Mouse (Mus musculus) lung, embryonic 14.5 days (tissue): ENCODE data around the gene Cavin2. TPM values are rescaled to one million over a fixed set of nuclear protein-coding genes. Genes with fewer than 3 reads are reported as not detected.

Experiments used
- ATAC-seq: fragments of 200-750 bp; cut with Nextera tagmentation; 2 replicates; pipeline ENCODE4 v1.8.0; 2017; ENCODE audit warnings: mild to moderate bottlenecking, moderate TSS enrichment, moderate library complexity; ENCODE audit not compliant: insufficient read depth
- DNase-seq: peaks from one replicate; pipeline ENCODE4 v3.0.0-alpha.2; 2015
- H3K27ac ChIP-seq: fragments of 300-500 bp; sonication (generic); 2 replicates; pipeline ENCODE4 v1.5.1; 2014; ENCODE audit warnings: low read depth, mild to moderate bottlenecking, moderate library complexity
- H3K27me3 ChIP-seq: fragments of 300-500 bp; sonication (generic); 2 replicates; pipeline ENCODE4 v1.6.1; 2014; ENCODE audit warnings: low read length, control low read depth; ENCODE audit not compliant: insufficient read depth
- H3K36me3 ChIP-seq: fragments of 300-500 bp; sonication (generic); 2 replicates; pipeline ENCODE4 v1.6.1; 2014; ENCODE audit warnings: control low read depth; ENCODE audit not compliant: insufficient read depth
- H3K4me1 ChIP-seq: fragments of 300-500 bp; sonication (generic); 2 replicates; pipeline ENCODE4 v1.6.1; 2014; ENCODE audit warnings: antibody characterized with exemption, control low read depth; ENCODE audit not compliant: insufficient read depth
- H3K4me2 ChIP-seq: fragments of 300-500 bp; sonication (generic); 2 replicates; pipeline ENCODE4 v1.6.1; 2014; ENCODE audit warnings: mild to moderate bottlenecking
- H3K4me3 ChIP-seq: fragments of 300-500 bp; sonication (generic); 2 replicates; pipeline ENCODE4 v1.5.1; 2014; ENCODE audit warnings: low read depth, low read length
- H3K9ac ChIP-seq: fragments of 300-500 bp; sonication (generic); 2 replicates; pipeline ENCODE4 v1.6.1; 2014
- H3K9me3 ChIP-seq: fragments of 300-500 bp; sonication (generic); 2 replicates; pipeline ENCODE4 v1.6.1; 2016; ENCODE audit warnings: low read depth, low read length, control low read depth
- CTCF ChIP-seq: IDR thresholded peaks from 2 replicates; pipeline ENCODE4 v1.5.1; 2016; ENCODE audit warnings: antibody characterized with exemption, low read depth
- WGBS: fragments of 180-500 bp; shearing (Covaris S2); extraction: QIAGEN DNeasy Blood & Tissue Kit; methylation state at CpG from one replicate; pipeline ENCODE4 v1.1.7; 2014; 5-methylcytosine and 5-hydroxymethylcytosine counted together
- polyA plus RNA-seq: library from polyadenylated mRNA; unstranded; fragments of >200 nt; fragmentation: Nextera tagmentation; extraction: Ambion mirVana; gene quantifications from 2 replicates; pipeline ENCODE4 v1.2.1, GENCODE M21; 2014

Gene Cavin2
- polyA plus RNA-seq, 1 experiment from 2014 or later = 116 TPM

DNA sequence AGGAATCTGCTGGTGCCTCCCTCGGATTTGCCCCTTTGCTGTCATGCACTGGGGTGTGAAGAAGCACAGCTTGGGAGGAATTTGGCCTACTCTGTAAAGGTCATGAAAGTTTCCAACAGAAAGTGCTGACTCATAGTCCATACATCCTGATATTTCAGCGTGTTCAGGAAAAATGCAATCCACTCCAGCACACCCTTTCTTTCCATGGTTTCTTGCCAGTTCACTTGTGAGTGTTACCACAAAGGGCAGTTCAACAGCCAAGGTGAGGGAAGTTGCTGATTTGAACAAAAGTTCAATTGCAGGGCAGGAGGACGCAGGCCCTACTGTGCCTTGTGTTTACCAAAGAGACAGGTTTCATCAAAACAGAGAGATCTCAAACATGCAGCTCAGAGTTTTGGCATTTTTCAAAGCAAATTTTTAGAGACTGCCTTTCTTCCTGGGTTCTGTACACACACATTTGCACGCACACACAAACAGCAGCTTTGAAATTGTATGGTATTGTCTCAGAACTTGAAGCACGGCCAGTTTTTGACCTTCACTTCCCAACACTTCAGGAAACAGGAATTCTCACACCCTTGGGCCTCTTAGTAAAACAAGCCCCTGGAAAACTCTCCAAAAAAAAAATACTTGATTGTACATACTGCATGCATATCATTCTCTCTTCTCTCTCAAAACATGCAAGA lies 23.7 kb upstream of the Cavin2 start:
- 11% methylated on average over 5 of the region's 5 CpGs for WGBS
- H3K9me3 ChIP-seq = no peaks in the 10 kb centered on the region
- H3K4me3 ChIP-seq = no peak overlapping the region
- H3K4me1 ChIP-seq = peaks cover 41% of the 10 kb centered on the region
- H3K27me3 ChIP-seq = no peaks in the 10 kb centered on the region
- DNase-seq (peak; percentile 83), ATAC-seq (peak; percentile 28)
- H3K9ac ChIP-seq = no peak overlapping the region
- TF ChIP-seq CTCF = no peak
- H3K4me2 ChIP-seq = no peak overlapping the region
- no peaks in the 10 kb centered on the region for H3K36me3 ChIP-seq
- peak overlapping the region; percentile 68 for H3K27ac ChIP-seq

- H3K4me2 ChIP-seq = no peak overlapping the region
- TF ChIP-seq CTCF = no peak
- peak; percentile 57 for DNase-seq
- no peaks in the 10 kb centered on the region for H3K36me3 ChIP-seq
- WGBS = 13% methylated on average over 2 of the region's 2 CpGs
- ATAC-seq = peak; percentile 60
- H3K9ac ChIP-seq = no peak overlapping the region
- H3K4me1 ChIP-seq = peaks cover 41% of the 10 kb centered on the region
- no peaks in the 10 kb centered on the region for H3K9me3 ChIP-seq
- no peaks in the 10 kb centered on the region for H3K27me3 ChIP-seq
- peak overlapping the region; percentile 68 for H3K27ac ChIP-seq
- H3K4me3 ChIP-seq = no peak overlapping the region
Observed at GRCm38 (mm10) chr1:51265926-51266325, 23.0 kb upstream of the Cavin2 start.

GRCm38 (mm10) chr1:51267125-51267524 lies 21.8 kb upstream of the Cavin2 start:
- H3K27me3 ChIP-seq = no peaks in the 10 kb centered on the region
- no peak overlapping the region for H3K9ac ChIP-seq
- no peaks in the 10 kb centered on the region for H3K9me3 ChIP-seq
- no peak for TF ChIP-seq CTCF
- H3K4me3 ChIP-seq = no peak overlapping the region
- no peaks in the 10 kb centered on the region for H3K36me3 ChIP-seq
- H3K4me1 ChIP-seq = peaks cover 41% of the 10 kb centered on the region
- peak overlapping the region; percentile 16; the same call in 1 of the 2 replicates for H3K4me2 ChIP-seq
- DNase-seq = peak; percentile 66
- WGBS = 17% methylated on average over 5 of the region's 5 CpGs
- peak; percentile 14; the same call in 1 of the 2 replicates for ATAC-seq
- peak overlapping the region; percentile 68 for H3K27ac ChIP-seq

- Histone ChIP-seq H3K36me3 (no peaks in the 10 kb centered on the region), H3K27me3 (no peaks in the 10 kb centered on the region), H3K4me1 (peaks cover 43% of the 10 kb centered on the region), H3K9ac (no peak overlapping the region), H3K4me3 (no peak overlapping the region), H3K9me3 (no peaks in the 10 kb centered on the region), H3K4me2 (no peak overlapping the region), H3K27ac (peak overlapping the region; percentile 68)
- TF ChIP-seq CTCF = no peak
- 42% methylated on average over 2 of the region's 2 CpGs for WGBS
- DNase-seq (peak; percentile 19), ATAC-seq (no peak)
Observed at GRCm38 (mm10) chr1:51268225-51268624, 20.7 kb upstream of the Cavin2 start.

GRCm38 (mm10) chr1:51270196-51270935 lies 18.6 kb upstream of the Cavin2 start:
- Histone ChIP-seq H3K9me3 (no peaks in the 10 kb centered on the region), H3K9ac (no peak overlapping the region), H3K27me3 (no peaks in the 10 kb centered on the region), H3K27ac (peak overlapping the region; percentile 1; the same call in 1 of the 2 replicates), H3K4me3 (no peak overlapping the region), H3K36me3 (no peaks in the 10 kb centered on the region), H3K4me2 (no peak overlapping the region), H3K4me1 (peaks cover 36% of the 10 kb centered on the region)
- TF ChIP-seq CTCF = no peak
- DNase-seq (no peak), ATAC-seq (no peak)
- 44% methylated on average over 5 of the region's 5 CpGs for WGBS

DNA sequence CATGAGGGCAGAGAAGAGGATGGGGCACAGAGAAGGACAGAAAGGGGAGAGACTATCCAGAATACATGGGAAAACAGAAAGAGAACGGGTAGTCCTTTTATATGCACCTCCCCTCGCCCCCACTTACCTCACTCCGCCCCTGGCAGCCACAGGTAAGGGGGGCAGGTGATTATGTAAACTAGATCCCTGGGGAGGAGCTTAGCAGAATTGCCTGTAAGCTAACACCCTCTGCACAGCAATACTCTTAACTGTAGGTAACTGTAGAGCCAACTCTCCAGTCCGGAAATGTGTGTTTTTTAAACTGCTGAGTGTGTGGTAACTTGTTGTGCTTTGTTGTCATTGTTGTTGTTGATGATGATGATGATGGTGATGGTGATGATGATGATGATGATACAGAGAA lies 17.1 kb upstream of the Cavin2 start:
- Histone ChIP-seq H3K9me3 (no peaks in the 10 kb centered on the region), H3K4me3 (no peak overlapping the region), H3K4me2 (no peak overlapping the region), H3K27me3 (no peaks in the 10 kb centered on the region), H3K9ac (no peak overlapping the region), H3K27ac (no peak overlapping the region), H3K36me3 (no peaks in the 10 kb centered on the region), H3K4me1 (peaks cover 23% of the 10 kb centered on the region; the same call in 1 of the 2 replicates)
- DNase-seq (no peak), ATAC-seq (no peak)
- WGBS = 51% methylated on average over 4 of the region's 4 CpGs
- no peak for TF ChIP-seq CTCF

- DNase-seq (peak; percentile 60), ATAC-seq (no peak)
- TF ChIP-seq CTCF = no peak
- no peaks in the 10 kb centered on the region for H3K9me3 ChIP-seq
- H3K4me2 ChIP-seq = no peak overlapping the region
- H3K36me3 ChIP-seq = no peaks in the 10 kb centered on the region
- no peak overlapping the region for H3K9ac ChIP-seq
- no peak overlapping the region for H3K4me3 ChIP-seq
- H3K4me1 ChIP-seq = peaks cover 16% of the 10 kb centered on the region; the same call in 1 of the 2 replicates
- no peak overlapping the region for H3K27ac ChIP-seq
- no peaks in the 10 kb centered on the region for H3K27me3 ChIP-seq
- WGBS = 49% methylated on average over 4 of the region's 4 CpGs
Observed at GRCm38 (mm10) chr1:51272583-51273201, 16.2 kb upstream of the Cavin2 start.
